Mouse (Mus musculus) CH12.LX (cell line): ENCODE measurements around the gene Tmc3. TPM values are rescaled to one million over a fixed set of nuclear protein-coding genes. Genes with fewer than 3 reads are reported as not detected.

Source experiments
- DNase-seq: peaks from one replicate; pipeline ENCODE4 v3.0.0-alpha.2; 2013; ENCODE audit errors: extremely low read depth
- H3K27ac ChIP-seq: 2 replicates; pipeline ENCODE4 v1.5.1; 2012; ENCODE audit warnings: low read depth, mild to moderate bottlenecking, control low read depth, moderate library complexity; ENCODE audit not compliant: insufficient read depth
- H3K27me3 ChIP-seq: replicated peaks from 2 replicates; pipeline ENCODE3; 2012; ENCODE audit warnings: inconsistent platforms
- H3K36me3 ChIP-seq, 2 experiments: replicated peaks in 1 of 2; 2 replicates each; pipeline versions ENCODE3 to v1.6.1; 2012; ENCODE audit warnings: inconsistent platforms in 1 of 2, low read length in 1 of 2, mild to moderate bottlenecking in 1 of 2, mixed read lengths in 1 of 2, moderate library complexity in 1 of 2; ENCODE audit not compliant: control insufficient read depth in 1 of 2, insufficient read depth in 1 of 2
- H3K4me1 ChIP-seq, 2 experiments: 2 replicates each; pipeline ENCODE4 v1.6.1; 2012; ENCODE audit warnings: inconsistent platforms in 1 of 2, moderate library complexity in 1 of 2; ENCODE audit not compliant: insufficient read depth in 2 of 2, control insufficient read depth in 1 of 2
- H3K4me2 ChIP-seq: 2 replicates; pipeline ENCODE4 v1.6.1; 2012; ENCODE audit warnings: low read depth, mild to moderate bottlenecking, control low read depth; ENCODE audit not compliant: poor library complexity, insufficient read depth, severe bottlenecking
- H3K4me3 ChIP-seq, 3 experiments: fragments of 150-350 bp in 1 of 3; sonication (generic) in 1 of 3; replicated peaks in 1 of 3; 2 replicates each; pipeline versions ENCODE3 to v1.5.1; 2011 to 2012; ENCODE audit warnings: low read depth in 2 of 3, low read length in 2 of 3, mild to moderate bottlenecking in 2 of 3, moderate library complexity in 2 of 3, control low read depth in 1 of 3, improper control_type of control experiment in 1 of 3, inconsistent platforms in 1 of 3, mixed read lengths in 1 of 3; ENCODE audit not compliant: poor library complexity in 1 of 3
- H3K79me2 ChIP-seq: replicated peaks from 2 replicates; pipeline ENCODE4 v1.6.1; 2012; ENCODE audit warnings: mild to moderate bottlenecking, moderate library complexity; ENCODE audit not compliant: control insufficient read depth, poor library complexity, insufficient read depth, severe bottlenecking; ENCODE audit errors: extremely low read depth
- H3K9ac ChIP-seq: 2 replicates; pipeline ENCODE4 v1.6.1; 2012; ENCODE audit warnings: low read depth, mild to moderate bottlenecking, control low read depth, moderate library complexity; ENCODE audit not compliant: insufficient read depth
- H3K9me3 ChIP-seq: replicated peaks from 2 replicates; pipeline ENCODE3; 2012; ENCODE audit warnings: low read length, inconsistent platforms, mixed read lengths
- CHD1 ChIP-seq: IDR thresholded peaks from 2 replicates; pipeline ENCODE4 v1.6.1; 2012; ENCODE audit warnings: low read depth, low read length, improper control_type of control experiment, inconsistent platforms
- CHD2 ChIP-seq: IDR thresholded peaks from 2 replicates; pipeline ENCODE4 v1.6.1; 2011; ENCODE audit warnings: low read length, improper control_type of control experiment
- CTCF ChIP-seq, 2 experiments: IDR thresholded peaks in 1 of 2; conservative IDR thresholded peaks in 1 of 2; 2 replicates each; pipeline ENCODE4 v1.5.1; 2011 to 2012; ENCODE audit warnings: low read depth in 2 of 2, low read length in 2 of 2, improper control_type of control experiment in 1 of 2, inconsistent platforms in 1 of 2, mild to moderate bottlenecking in 1 of 2, moderate library complexity in 1 of 2
- E2F4 ChIP-seq: IDR thresholded peaks from 2 replicates; pipeline ENCODE4 v1.6.1; 2011; ENCODE audit warnings: low read depth, low read length, improper control_type of control experiment; ENCODE audit not compliant: insufficient replicate concordance
- EP300 ChIP-seq: IDR thresholded peaks from 2 replicates; pipeline ENCODE4 v1.6.1; 2011; ENCODE audit warnings: low read length, improper control_type of control experiment
- ETS1 ChIP-seq: conservative IDR thresholded peaks from 2 replicates; pipeline ENCODE4 v1.6.1; 2012; ENCODE audit warnings: low read depth, mild to moderate bottlenecking, inconsistent platforms, low read length, improper control_type of control experiment, moderate library complexity
- GABPA ChIP-seq: IDR thresholded peaks from 2 replicates; pipeline ENCODE4 v1.6.1; 2012; ENCODE audit warnings: low read depth, low read length, improper control_type of control experiment, inconsistent platforms; ENCODE audit not compliant: insufficient replicate concordance
- HCFC1 ChIP-seq: IDR thresholded peaks from 2 replicates; pipeline ENCODE4 v1.6.1; 2012; ENCODE audit warnings: low read depth, mild to moderate bottlenecking, inconsistent platforms, low read length, improper control_type of control experiment
- JUN ChIP-seq: IDR thresholded peaks from 2 replicates; pipeline ENCODE4 v1.6.1; 2011; ENCODE audit warnings: low read depth, mild to moderate bottlenecking, low read length, improper control_type of control experiment, moderate library complexity; ENCODE audit not compliant: insufficient read depth
- KAT2A ChIP-seq: IDR thresholded peaks from 2 replicates; pipeline ENCODE4 v1.6.1; 2012; ENCODE audit warnings: low read length, improper control_type of control experiment, inconsistent platforms; ENCODE audit not compliant: insufficient replicate concordance
- MAFK ChIP-seq: IDR thresholded peaks from 2 replicates; pipeline ENCODE4 v1.6.1; 2011; ENCODE audit warnings: low read length, improper control_type of control experiment; ENCODE audit not compliant: insufficient replicate concordance
- MAX ChIP-seq: IDR thresholded peaks from 2 replicates; pipeline ENCODE4 v1.6.1; 2011; ENCODE audit warnings: low read length, improper control_type of control experiment
- MAZ ChIP-seq: IDR thresholded peaks from 2 replicates; pipeline ENCODE4 v1.6.1; 2012; ENCODE audit warnings: low read depth, mild to moderate bottlenecking, inconsistent platforms, low read length, improper control_type of control experiment, moderate library complexity
- MEF2A ChIP-seq: IDR thresholded peaks from 2 replicates; pipeline ENCODE4 v1.6.1; 2014; ENCODE audit warnings: low read depth, mild to moderate bottlenecking, inconsistent platforms, low read length, improper control_type of control experiment, borderline replicate concordance
- MXI1 ChIP-seq: IDR thresholded peaks from 2 replicates; pipeline ENCODE4 v1.6.1; 2011; ENCODE audit warnings: mild to moderate bottlenecking, low read depth, low read length, improper control_type of control experiment
- MYC ChIP-seq: IDR thresholded peaks from 2 replicates; pipeline ENCODE4 v1.6.1; 2011; ENCODE audit warnings: low read depth, mild to moderate bottlenecking, improper control_type of control experiment, low read length
- NELFE ChIP-seq: IDR thresholded peaks from 2 replicates; pipeline ENCODE4 v1.6.1; 2011; ENCODE audit warnings: low read depth, low read length, improper control_type of control experiment
- NRF1 ChIP-seq: IDR thresholded peaks from 2 replicates; pipeline ENCODE4 v1.6.1; 2014; ENCODE audit warnings: low read depth, mild to moderate bottlenecking, inconsistent platforms, low read length, improper control_type of control experiment, moderate library complexity
- PAX5 ChIP-seq: IDR thresholded peaks from 2 replicates; pipeline ENCODE4 v1.6.1; 2012; ENCODE audit warnings: low read length, inconsistent platforms, mixed read lengths
- POLR2AphosphoS2 ChIP-seq: IDR thresholded peaks from 2 replicates; pipeline ENCODE4 v1.6.1; 2011; ENCODE audit warnings: low read depth, low read length, improper control_type of control experiment
- RAD21 ChIP-seq: IDR thresholded peaks from 2 replicates; pipeline ENCODE4 v1.6.1; 2011; ENCODE audit warnings: low read depth, mild to moderate bottlenecking, low read length, improper control_type of control experiment, moderate library complexity
- RCOR1 ChIP-seq: conservative IDR thresholded peaks from 2 replicates; pipeline ENCODE4 v1.6.1; 2012; ENCODE audit warnings: low read depth, mild to moderate bottlenecking, inconsistent platforms, low read length, improper control_type of control experiment
- SIN3A ChIP-seq: IDR thresholded peaks from 2 replicates; pipeline ENCODE4 v1.6.1; 2012; ENCODE audit warnings: low read length, improper control_type of control experiment, inconsistent platforms
- SMC3 ChIP-seq: IDR thresholded peaks from 2 replicates; pipeline ENCODE4 v1.6.1; 2011; ENCODE audit warnings: low read depth, low read length, improper control_type of control experiment
- TBP ChIP-seq: conservative IDR thresholded peaks from 2 replicates; pipeline ENCODE4 v1.6.1; 2011; ENCODE audit warnings: low read depth, low read length, improper control_type of control experiment
- TCF12 ChIP-seq: IDR thresholded peaks from 2 replicates; pipeline ENCODE4 v1.6.1; 2014; ENCODE audit warnings: low read depth, mild to moderate bottlenecking, inconsistent platforms, low read length, improper control_type of control experiment
- UBTF ChIP-seq: IDR thresholded peaks from 2 replicates; pipeline ENCODE4 v1.6.1; 2012; ENCODE audit warnings: low read depth, mild to moderate bottlenecking, inconsistent platforms, low read length, improper control_type of control experiment, moderate library complexity
- ZC3H11A ChIP-seq: IDR thresholded peaks from 2 replicates; pipeline ENCODE4 v1.6.1; 2012; ENCODE audit warnings: low read depth, mild to moderate bottlenecking, inconsistent platforms, low read length, improper control_type of control experiment
- ZKSCAN1 ChIP-seq: IDR thresholded peaks from 2 replicates; pipeline ENCODE4 v1.6.1; 2012; ENCODE audit warnings: low read depth, inconsistent platforms, low read length, improper control_type of control experiment, borderline replicate concordance
- ZMIZ1 ChIP-seq: IDR thresholded peaks from 2 replicates; pipeline ENCODE4 v1.6.1; 2012; ENCODE audit warnings: low read depth, mild to moderate bottlenecking, inconsistent platforms, low read length, improper control_type of control experiment
- ZNF384 ChIP-seq: IDR thresholded peaks from 2 replicates; pipeline ENCODE4 v1.6.1; 2012; ENCODE audit warnings: low read depth, low read length, improper control_type of control experiment, inconsistent platforms
- dilution Hi-C: fragments of 300-500 bp; cut with MboI; formaldehyde crosslinking; loops from 2 replicates; pipeline ENCODE4 v1.14.3; 2020; ENCODE audit warnings: low sequenced_read_pairs; ENCODE audit not compliant: extremely low pct_unique_long_range_greater_than_20kb, extremely low pct_ligation_motif_present
- in situ Hi-C: fragments of 300-500 bp; cut with MboI; formaldehyde crosslinking; loops from 3 replicates; pipeline ENCODE4 v1.14.3; 2019; ENCODE audit warnings: low sequenced_read_pairs, low pct_ligation_motif_present, low pct_unique_long_range_greater_than_20kb, mixed read lengths
- polyA plus RNA-seq: library from polyadenylated mRNA; unstranded; fragments of >175 nt; gene quantifications from 2 replicates; pipeline ENCODE4 v1.2.1, GENCODE M21; 2012; ENCODE audit warnings: low read depth; ENCODE audit not compliant: insufficient read length
- total RNA-seq, 2 experiments: library from RNA; depleted of rRNA; stranded (reverse); fragments of 300-350 nt in 1 of 2; fragments of >200 nt in 1 of 2; gene quantifications; 2 replicates each; pipeline ENCODE4 v1.2.3; 2012 to 2014

The Tmc3 gene
- total and polyA plus RNA-seq, 3 experiments: 1.2 to 3.0 (median 2.2) TPM

- no peak overlapping the region for H3K4me2 ChIP-seq
- no peak overlapping the region for H3K27ac ChIP-seq
- H3K9ac ChIP-seq: no peak overlapping the region
- no peaks in the 10 kb centered on the region for H3K79me2 ChIP-seq
- no peaks in the 10 kb centered on the region for H3K27me3 ChIP-seq
- H3K4me3 ChIP-seq: no peak overlapping the region
- peaks cover 0 to 2% of the 10 kb centered on the region in 2 experiments for H3K36me3 ChIP-seq
- TF ChIP-seq MXI1 (no peak), JUN (no peak), POLR2AphosphoS2 (no peak), TBP (no peak), UBTF (no peak), CHD1 (no peak), ETS1 (no peak), EP300 (no peak), MAFK (no peak), MAX (no peak), MYC (no peak), NRF1 (no peak), CHD2 (no peak), ZC3H11A (no peak), E2F4 (no peak), ZMIZ1 (no peak), CTCF (conservative IDR thresholded peaks at IDR 0.05 in 1 of 2, IDR thresholded peaks at IDR 0.05 in 1 of 2; ENCODE audit: low read depth in 2 of 2, low read length in 2 of 2) (no peak)
- peaks cover 19 to 54% of the 10 kb centered on the region in 2 experiments for H3K4me1 ChIP-seq
- in situ Hi-C loops (loop anchor here (25.0 kb wide), 1 partner anchor 226 kb away; the partner anchor contains the start of genes Mesd and Tlnrd1), dilution Hi-C loops (no loop called here)
- DNase-seq: no peak
- H3K9me3 ChIP-seq: peaks cover 12% of the 10 kb centered on the region
These were observed 77.0 kb downstream of the Tmc3 start for GRCm38 (mm10) chr7:83661763-83662162.

- H3K4me3 ChIP-seq: no peak overlapping the region
- dilution Hi-C loops: no loop called here
- H3K79me2 ChIP-seq: no peaks in the 10 kb centered on the region
- peaks cover 6% of the 10 kb centered on the region for H3K9me3 ChIP-seq
- peaks cover 0 to under 1% of the 10 kb centered on the region in 2 experiments for H3K36me3 ChIP-seq
- in situ Hi-C loops: loop anchor here (25.0 kb wide), 1 partner anchor 224 kb away; the partner anchor contains the start of genes Mesd and Tlnrd1
- no peak overlapping the region for H3K27ac ChIP-seq
- no peak overlapping the region for H3K4me2 ChIP-seq
- DNase-seq: no peak
- no peaks in the 10 kb centered on the region for H3K27me3 ChIP-seq
- H3K4me1 ChIP-seq: peaks cover 19 to 52% of the 10 kb centered on the region in 2 experiments
- no peak overlapping the region for H3K9ac ChIP-seq
- TF ChIP-seq ZMIZ1 (no peak), GABPA (no peak), RAD21 (no peak), SMC3 (no peak), TCF12 (no peak), ZNF384 (no peak), MXI1 (no peak), MAFK (no peak), MAZ (no peak), E2F4 (no peak), HCFC1 (no peak), ZKSCAN1 (no peak), SIN3A (no peak), EP300 (no peak), MYC (no peak), RCOR1 (no peak), KAT2A (no peak), PAX5 (no peak), NELFE (no peak), MEF2A (no peak)
These were observed 78.1 kb downstream of the Tmc3 start for GRCm38 (mm10) chr7:83662711-83663375.
